Mouse (Mus musculus) kidney, embryonic 16.5 days (tissue): ENCODE results near the gene Larp1b. TPM values are rescaled to one million over a fixed set of nuclear protein-coding genes. Genes with fewer than 3 reads are reported as not detected.

Experiments
- ATAC-seq: fragments of 200-750 bp; cut with Nextera tagmentation; 2 replicates; pipeline ENCODE4 v1.8.0; 2017; ENCODE audit warnings: moderate TSS enrichment; ENCODE audit not compliant: low FRiP score, low TSS enrichment
- H3K27ac ChIP-seq: fragments of 300-500 bp; sonication (generic); 2 replicates; pipeline ENCODE4 v1.5.1; 2014; ENCODE audit warnings: low read length
- H3K27me3 ChIP-seq: fragments of 300-500 bp; sonication (generic); 2 replicates; pipeline ENCODE4 v1.6.1; 2014; ENCODE audit warnings: low read length, control low read depth, mixed read lengths; ENCODE audit not compliant: insufficient read depth
- H3K36me3 ChIP-seq: fragments of 300-500 bp; sonication (generic); 2 replicates; pipeline ENCODE4 v1.6.1; 2014; ENCODE audit warnings: low read length, control low read depth, mixed read lengths; ENCODE audit not compliant: insufficient read depth
- H3K4me1 ChIP-seq: fragments of 300-500 bp; sonication (generic); 2 replicates; pipeline ENCODE4 v1.6.1; 2014; ENCODE audit warnings: low read length, control low read depth, mixed read lengths; ENCODE audit not compliant: insufficient read depth
- H3K4me2 ChIP-seq: fragments of 300-500 bp; sonication (generic); replicated peaks from 2 replicates; pipeline ENCODE4 v1.6.1; 2014; ENCODE audit warnings: low read depth, low read length
- H3K4me3 ChIP-seq: fragments of 300-500 bp; sonication (generic); 2 replicates; pipeline ENCODE4 v1.5.1; 2014; ENCODE audit warnings: mild to moderate bottlenecking, low read length
- H3K9ac ChIP-seq: fragments of 300-500 bp; sonication (generic); replicated peaks from 2 replicates; pipeline ENCODE4 v1.6.1; 2014; ENCODE audit warnings: low read length
- H3K9me3 ChIP-seq: fragments of 300-500 bp; sonication (generic); 2 replicates; pipeline ENCODE4 v1.6.1; 2016; ENCODE audit warnings: low read length, control low read depth
- WGBS: fragments of 180-500 bp; shearing (Covaris S2); extraction: QIAGEN DNeasy Blood & Tissue Kit; methylation state at CpG from one replicate; pipeline ENCODE4 v1.1.7; 2014; 5-methylcytosine and 5-hydroxymethylcytosine counted together
- polyA plus RNA-seq: library from polyadenylated mRNA; unstranded; fragments of >200 nt; fragmentation: Nextera tagmentation; extraction: Ambion mirVana; gene quantifications from 2 replicates; pipeline ENCODE4 v1.2.1, GENCODE M21; 2015

Gene Larp1b
- polyA plus RNA-seq, 1 experiment from 2014 or later: 10.5 TPM

DNA sequence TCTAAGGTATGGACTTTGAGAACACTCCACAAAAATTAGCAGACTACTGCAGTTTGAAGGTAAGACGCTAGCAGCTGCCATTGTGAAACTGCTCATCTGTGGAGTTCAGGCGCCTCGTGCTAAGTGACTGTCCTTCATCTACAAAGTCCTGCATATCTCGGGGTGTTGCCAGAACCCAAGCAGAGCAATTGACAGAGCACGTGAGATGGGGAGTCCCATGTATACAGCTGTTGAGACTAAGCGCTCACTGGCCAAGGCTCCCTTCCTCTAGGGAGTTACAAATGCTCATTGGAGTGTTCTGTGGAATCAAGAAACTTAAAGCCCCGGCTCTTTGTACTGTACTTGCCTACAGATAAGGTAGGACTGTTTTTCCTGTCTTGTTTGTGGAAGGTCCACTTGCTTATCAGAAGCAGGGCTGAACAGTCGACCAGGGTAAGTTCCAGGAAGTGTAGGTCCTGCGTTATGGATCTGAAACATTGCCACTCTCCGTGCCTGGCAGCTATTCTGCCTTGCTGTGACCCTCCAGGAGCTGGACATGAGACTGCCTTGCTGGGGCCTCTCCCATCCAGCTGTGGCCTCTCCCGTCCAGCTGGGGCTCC, 94.2 kb downstream of the Larp1b start:
- Histone ChIP-seq H3K4me3 (no peak overlapping the region), H3K9ac (no peak overlapping the region), H3K4me2 (no peak overlapping the region), H3K27me3 (no peaks in the 10 kb centered on the region), H3K9me3 (no peaks in the 10 kb centered on the region), H3K27ac (no peak overlapping the region), H3K36me3 (no peaks in the 10 kb centered on the region), H3K4me1 (no peaks in the 10 kb centered on the region)
- 68% methylated on average over 11 of the region's 11 CpGs for WGBS
- no peak for ATAC-seq

- ATAC-seq: no peak
These were observed 98.2 kb downstream of the Larp1b start for GRCm38 (mm10) chr3:41047838-41048237.

GRCm38 (mm10) chr3:41053334-41053733, 103.7 kb downstream of the Larp1b start:
- no peak overlapping the region for H3K27ac ChIP-seq
- WGBS: 89% methylated on average over 3 of the region's 3 CpGs
- no peak for ATAC-seq

More at GRCm38 (mm10) chr3:41047838-41048237, 98.2 kb downstream of the Larp1b start:
- no peak overlapping the region for H3K4me3 ChIP-seq
- H3K4me2 ChIP-seq: no peak overlapping the region
- no peak overlapping the region for H3K27ac ChIP-seq
- 87% methylated on average over 6 of the region's 6 CpGs for WGBS
- no peaks in the 10 kb centered on the region for H3K36me3 ChIP-seq
- no peaks in the 10 kb centered on the region for H3K27me3 ChIP-seq
- no peak overlapping the region for H3K9ac ChIP-seq
- H3K9me3 ChIP-seq: no peaks in the 10 kb centered on the region
- no peaks in the 10 kb centered on the region for H3K4me1 ChIP-seq

DNA sequence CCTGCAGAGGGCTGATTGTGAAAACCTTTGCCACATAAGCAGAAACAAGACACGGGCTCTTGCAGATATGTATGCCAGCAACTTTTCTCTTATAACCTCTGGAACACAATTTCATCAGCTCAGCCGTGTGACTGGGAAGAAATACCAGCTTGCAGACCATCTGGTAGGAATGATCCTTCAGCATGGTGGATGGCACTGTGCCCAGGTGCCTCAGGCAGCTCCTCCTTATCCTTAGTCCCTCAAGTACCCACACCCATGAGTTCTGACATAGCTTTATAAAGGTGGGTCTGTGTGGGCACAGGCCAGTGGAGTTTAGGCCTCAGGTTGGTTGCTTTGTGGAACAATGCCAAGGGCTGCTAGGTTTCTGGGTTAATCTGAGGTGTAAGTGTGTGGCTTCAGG, 108.8 kb downstream of the Larp1b start:
- Histone ChIP-seq H3K36me3 (peaks cover 6% of the 10 kb centered on the region; the same call in 1 of the 2 replicates), H3K4me1 (no peaks in the 10 kb centered on the region), H3K9me3 (peaks cover 5% of the 10 kb centered on the region), H3K9ac (no peak overlapping the region), H3K4me2 (no peak overlapping the region), H3K4me3 (no peak overlapping the region), H3K27me3 (no peaks in the 10 kb centered on the region), H3K27ac (no peak overlapping the region)
- ATAC-seq: no peak
- WGBS: 90% methylated on average over 2 of the region's 2 CpGs

More at GRCm38 (mm10) chr3:41053334-41053733, 103.7 kb downstream of the Larp1b start:
- no peaks in the 10 kb centered on the region for H3K27me3 ChIP-seq
- no peak overlapping the region for H3K4me3 ChIP-seq
- H3K4me1 ChIP-seq: no peaks in the 10 kb centered on the region
- H3K9me3 ChIP-seq: peaks cover 5% of the 10 kb centered on the region
- no peak overlapping the region for H3K9ac ChIP-seq
- H3K36me3 ChIP-seq: no peaks in the 10 kb centered on the region
- no peak overlapping the region for H3K4me2 ChIP-seq

- no peaks in the 10 kb centered on the region for H3K27me3 ChIP-seq
- no peak overlapping the region for H3K4me3 ChIP-seq
- peaks cover 5% of the 10 kb centered on the region for H3K9me3 ChIP-seq
- 91% methylated on average over 3 of the region's 3 CpGs for WGBS
- no peaks in the 10 kb centered on the region for H3K4me1 ChIP-seq
- no peak overlapping the region for H3K27ac ChIP-seq
- no peak overlapping the region for H3K4me2 ChIP-seq
- no peak overlapping the region for H3K9ac ChIP-seq
- no peak for ATAC-seq
- H3K36me3 ChIP-seq: peaks cover 13% of the 10 kb centered on the region; the same call in 1 of the 2 replicates
These were observed 109.6 kb downstream of the Larp1b start for GRCm38 (mm10) chr3:41059249-41059648.

- 83% methylated on average over 3 of the region's 3 CpGs for WGBS
- no peaks in the 10 kb centered on the region for H3K27me3 ChIP-seq
- H3K4me1 ChIP-seq: no peaks in the 10 kb centered on the region
- peaks cover 22% of the 10 kb centered on the region; the same call in 1 of the 2 replicates for H3K36me3 ChIP-seq
- ATAC-seq: no peak
- no peaks in the 10 kb centered on the region for H3K9me3 ChIP-seq
- H3K4me3 ChIP-seq: no peak overlapping the region
- H3K9ac ChIP-seq: no peak overlapping the region
- H3K27ac ChIP-seq: no peak overlapping the region
- H3K4me2 ChIP-seq: no peak overlapping the region
These were observed 112.4 kb downstream of the Larp1b start for GRCm38 (mm10) chr3:41061831-41062565.

GRCm38 (mm10) chr3:41062758-41063157, 113.1 kb downstream of the Larp1b start:
- 94% methylated on average over 2 of the region's 2 CpGs for WGBS

DNA sequence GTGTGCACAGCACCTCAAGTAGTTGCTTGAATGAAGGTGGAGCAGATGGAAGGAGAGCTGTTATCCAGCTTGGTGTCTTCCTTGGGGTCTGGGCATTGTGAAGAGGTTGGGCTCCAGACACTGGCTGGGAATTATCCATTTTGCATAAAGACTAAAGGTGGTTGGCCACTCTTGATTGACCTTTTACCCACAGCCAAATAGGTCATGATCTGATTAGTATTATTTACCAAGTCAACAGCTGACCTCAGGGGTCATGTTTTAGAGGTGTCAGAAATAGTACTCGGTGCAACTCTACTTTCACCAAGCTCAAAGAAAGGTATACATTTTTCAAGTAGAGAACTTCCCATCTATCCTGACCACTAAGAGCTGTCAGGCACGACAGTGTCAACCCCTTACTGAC, 115.7 kb downstream of the Larp1b start:
- Histone ChIP-seq H3K9me3 (no peaks in the 10 kb centered on the region), H3K4me1 (no peaks in the 10 kb centered on the region), H3K4me3 (no peak overlapping the region), H3K27me3 (no peaks in the 10 kb centered on the region), H3K36me3 (peaks cover 27% of the 10 kb centered on the region; the same call in 1 of the 2 replicates), H3K27ac (no peak overlapping the region), H3K4me2 (no peak overlapping the region), H3K9ac (no peak overlapping the region)
- ATAC-seq: no peak
- 81% methylated on average over 2 of the region's 2 CpGs for WGBS

More at GRCm38 (mm10) chr3:41062758-41063157, 113.1 kb downstream of the Larp1b start:
- no peak overlapping the region for H3K4me3 ChIP-seq
- H3K9ac ChIP-seq: no peak overlapping the region
- peaks cover 27% of the 10 kb centered on the region; the same call in 1 of the 2 replicates for H3K36me3 ChIP-seq
- H3K4me1 ChIP-seq: no peaks in the 10 kb centered on the region
- ATAC-seq: no peak
- H3K27ac ChIP-seq: no peak overlapping the region
- H3K4me2 ChIP-seq: no peak overlapping the region
- H3K27me3 ChIP-seq: no peaks in the 10 kb centered on the region
- no peaks in the 10 kb centered on the region for H3K9me3 ChIP-seq

- ATAC-seq: peak; percentile 69; the same call in 1 of the 2 replicates
- WGBS: 63% methylated on average over 2 of the region's 2 CpGs
- Histone ChIP-seq H3K27ac (no peak overlapping the region), H3K4me2 (no peak overlapping the region), H3K36me3 (peaks cover 8% of the 10 kb centered on the region; the same call in 1 of the 2 replicates), H3K4me1 (no peaks in the 10 kb centered on the region; the same call in 1 of the 2 replicates), H3K4me3 (no peak overlapping the region), H3K9me3 (no peaks in the 10 kb centered on the region), H3K27me3 (no peaks in the 10 kb centered on the region), H3K9ac (no peak overlapping the region)
These were observed 120.9 kb downstream of the Larp1b start for GRCm38 (mm10) chr3:41070519-41070918.

DNA sequence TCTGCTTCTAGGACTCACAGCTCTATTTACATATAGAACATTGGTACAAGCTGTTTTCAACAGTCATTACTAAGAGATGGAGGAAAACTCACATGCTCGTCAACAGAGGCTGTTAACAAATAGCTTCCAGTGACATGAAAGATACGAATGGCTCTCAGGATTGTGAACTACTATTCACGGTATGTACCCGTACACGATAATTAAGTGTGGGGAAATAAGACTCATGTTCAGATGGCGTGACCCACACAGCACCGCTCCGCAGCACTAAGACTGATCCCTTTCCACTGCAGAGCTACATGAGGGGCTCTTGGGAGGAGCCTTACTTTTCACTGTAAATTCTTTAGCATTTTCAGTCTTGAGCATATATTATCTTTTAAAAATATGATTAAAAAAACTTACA, 125.7 kb downstream of the Larp1b start:
- H3K9ac ChIP-seq: no peak overlapping the region
- no peak overlapping the region for H3K4me3 ChIP-seq
- no peaks in the 10 kb centered on the region for H3K27me3 ChIP-seq
- 51% methylated on average over 8 of the region's 8 CpGs for WGBS
- no peaks in the 10 kb centered on the region; the same call in none of the 2 replicates for H3K4me1 ChIP-seq
- H3K36me3 ChIP-seq: no peaks in the 10 kb centered on the region
- ATAC-seq: no peak
- H3K4me2 ChIP-seq: no peak overlapping the region
- no peak overlapping the region for H3K27ac ChIP-seq
- no peaks in the 10 kb centered on the region for H3K9me3 ChIP-seq
